Mouse (Mus musculus): Measurements from ENCODE around the gene Plppr3. TPM values are rescaled to one million over a fixed set of nuclear protein-coding genes. Genes with fewer than 3 reads are reported as not detected.

Plppr3 gene
- polyA plus RNA-seq, 1 experiment from 2014 or later = 32.9 TPM

GRCm38 (mm10) chr10:79879527-79879926, 5.1 kb upstream of the Plppr3 start:
- no peak overlapping the region for H3K4me2 ChIP-seq
- 29% methylated on average over 3 of the region's 3 CpGs for WGBS
- H3K36me3 ChIP-seq = no peaks in the 10 kb centered on the region
- peaks cover 36% of the 10 kb centered on the region for H3K4me1 ChIP-seq
- no peak overlapping the region for H3K9ac ChIP-seq
- no peak for ATAC-seq (ENCODE audit: insufficient read depth, low FRiP score, low read depth)
- no peaks in the 10 kb centered on the region for H3K9me3 ChIP-seq
- no peak overlapping the region for H3K4me3 ChIP-seq (replicated peaks)
- no peak overlapping the region for H3K27ac ChIP-seq
- no peaks in the 10 kb centered on the region for H3K27me3 ChIP-seq (replicated peaks)

- no peak overlapping the region for H3K4me2 ChIP-seq
- no peak overlapping the region for H3K9ac ChIP-seq
- H3K9me3 ChIP-seq = no peaks in the 10 kb centered on the region
- no peak for ATAC-seq (ENCODE audit: insufficient read depth, low FRiP score, low read depth)
- WGBS = 59% methylated on average over 12 of the region's 12 CpGs
- H3K4me1 ChIP-seq = peaks cover 45% of the 10 kb centered on the region
- no peaks in the 10 kb centered on the region for H3K36me3 ChIP-seq
- H3K27me3 ChIP-seq (replicated peaks) = no peaks in the 10 kb centered on the region
- no peak overlapping the region for H3K27ac ChIP-seq
- no peak overlapping the region for H3K4me3 ChIP-seq (replicated peaks)
Observed at GRCm38 (mm10) chr10:79877757-79878156, 3.3 kb upstream of the Plppr3 start.

- Histone ChIP-seq H3K27me3 (replicated peaks) (no peaks in the 10 kb centered on the region), H3K27ac (no peak overlapping the region), H3K36me3 (no peaks in the 10 kb centered on the region), H3K9me3 (no peaks in the 10 kb centered on the region), H3K4me1 (peaks cover 42% of the 10 kb centered on the region), H3K4me2 (no peak overlapping the region), H3K4me3 (replicated peaks) (no peak overlapping the region), H3K9ac (no peak overlapping the region)
- 48% methylated on average over 1 of the region's 1 CpGs for WGBS
- ATAC-seq (ENCODE audit: insufficient read depth, low FRiP score, low read depth) = no peak
Observed at GRCm38 (mm10) chr10:79877174-79877573, 2.7 kb upstream of the Plppr3 start.

- 0 out of 2 replicates have a peak overlapping the region, but pooled peaks have one; percentile 40 for H3K27ac ChIP-seq
- no peaks in the 10 kb centered on the region for H3K36me3 ChIP-seq
- peak overlapping the region; percentile 70 for H3K4me3 ChIP-seq (replicated peaks)
- no peaks in the 10 kb centered on the region for H3K27me3 ChIP-seq (replicated peaks)
- peak overlapping the region; percentile 69 for H3K9ac ChIP-seq
- WGBS = 2% methylated on average over 26 of the region's 26 CpGs
- ATAC-seq (ENCODE audit: insufficient read depth, low FRiP score, low read depth) = no peak
- peak overlapping the region; percentile 99 for H3K4me2 ChIP-seq
- no peaks in the 10 kb centered on the region for H3K9me3 ChIP-seq
- peaks cover 23% of the 10 kb centered on the region; the same call in 1 of the 2 replicates for H3K4me1 ChIP-seq
Observed at GRCm38 (mm10) chr10:79873715-79874289, 632 bp downstream of the Plppr3 start.

- H3K9me3 ChIP-seq = no peaks in the 10 kb centered on the region
Observed at GRCm38 (mm10) chr10:79873313-79873712, 1.1 kb downstream of the Plppr3 start.

GRCm38 (mm10) chr10:79872862-79873261, 1.6 kb downstream of the Plppr3 start:
- Histone ChIP-seq H3K27me3 (replicated peaks) (no peaks in the 10 kb centered on the region), H3K4me1 (peaks cover 23% of the 10 kb centered on the region; the same call in 1 of the 2 replicates), H3K27ac (no peak overlapping the region), H3K9me3 (no peaks in the 10 kb centered on the region), H3K4me2 (peak overlapping the region; percentile 99), H3K36me3 (no peaks in the 10 kb centered on the region), H3K4me3 (replicated peaks) (no peak overlapping the region), H3K9ac (no peak overlapping the region)
- ATAC-seq (ENCODE audit: insufficient read depth, low FRiP score, low read depth) = no peak
- WGBS = 47% methylated on average over 3 of the region's 3 CpGs

More at GRCm38 (mm10) chr10:79873313-79873712, 1.1 kb downstream of the Plppr3 start:
- H3K4me3 ChIP-seq (replicated peaks) = peak overlapping the region; percentile 70
- H3K36me3 ChIP-seq = no peaks in the 10 kb centered on the region
- WGBS = 13% methylated on average over 6 of the region's 6 CpGs
- H3K4me2 ChIP-seq = peak overlapping the region; percentile 99
- H3K27ac ChIP-seq = no peak overlapping the region
- H3K9ac ChIP-seq = no peak overlapping the region
- no peak for ATAC-seq (ENCODE audit: insufficient read depth, low FRiP score, low read depth)
- H3K27me3 ChIP-seq (replicated peaks) = no peaks in the 10 kb centered on the region
- peaks cover 23% of the 10 kb centered on the region; the same call in 1 of the 2 replicates for H3K4me1 ChIP-seq

- no peak for ATAC-seq (ENCODE audit: insufficient read depth, low FRiP score, low read depth)
- Histone ChIP-seq H3K27me3 (replicated peaks) (no peaks in the 10 kb centered on the region), H3K9me3 (no peaks in the 10 kb centered on the region), H3K4me3 (replicated peaks) (no peak overlapping the region), H3K9ac (no peak overlapping the region), H3K4me1 (peaks cover 14% of the 10 kb centered on the region; the same call in 1 of the 2 replicates), H3K27ac (no peak overlapping the region), H3K36me3 (no peaks in the 10 kb centered on the region), H3K4me2 (no peak overlapping the region)
- 87% methylated on average over 8 of the region's 8 CpGs for WGBS
Observed at GRCm38 (mm10) chr10:79871845-79872244, 2.6 kb downstream of the Plppr3 start.

GRCm38 (mm10) chr10:79866601-79867000, 7.8 kb downstream of the Plppr3 start:
- no peaks in the 10 kb centered on the region for H3K27me3 ChIP-seq (replicated peaks)
- no peak; the same call in 1 of the 2 replicates for ATAC-seq (ENCODE audit: insufficient read depth, low FRiP score, low read depth)
- H3K4me2 ChIP-seq = no peak overlapping the region
- H3K4me3 ChIP-seq (replicated peaks) = no peak overlapping the region
- 72% methylated on average over 11 of the region's 11 CpGs for WGBS
- peaks cover 3% of the 10 kb centered on the region; the same call in 1 of the 2 replicates for H3K4me1 ChIP-seq
- no peaks in the 10 kb centered on the region for H3K9me3 ChIP-seq
- no peak overlapping the region for H3K9ac ChIP-seq
- H3K36me3 ChIP-seq = peaks cover 33% of the 10 kb centered on the region
- H3K27ac ChIP-seq = no peak overlapping the region

GRCm38 (mm10) chr10:79865801-79866295, 8.6 kb downstream of the Plppr3 start:
- Histone ChIP-seq H3K4me3 (replicated peaks) (no peak overlapping the region), H3K27ac (no peak overlapping the region; the same call in 1 of the 2 replicates), H3K27me3 (replicated peaks) (no peaks in the 10 kb centered on the region), H3K4me2 (no peak overlapping the region), H3K9ac (no peak overlapping the region), H3K36me3 (peaks cover 41% of the 10 kb centered on the region), H3K4me1 (peaks cover 4% of the 10 kb centered on the region; the same call in 1 of the 2 replicates), H3K9me3 (no peaks in the 10 kb centered on the region)
- 65% methylated on average over 19 of the region's 19 CpGs for WGBS
- ATAC-seq (ENCODE audit: insufficient read depth, low FRiP score, low read depth) = no peak

GRCm38 (mm10) chr10:79865189-79865601, 9.2 kb downstream of the Plppr3 start:
- Histone ChIP-seq H3K27ac (no peak overlapping the region; the same call in 1 of the 2 replicates), H3K4me1 (peaks cover 10% of the 10 kb centered on the region; the same call in 1 of the 2 replicates), H3K27me3 (replicated peaks) (no peaks in the 10 kb centered on the region), H3K9me3 (no peaks in the 10 kb centered on the region), H3K36me3 (peaks cover 47% of the 10 kb centered on the region), H3K4me2 (no peak overlapping the region), H3K4me3 (replicated peaks) (no peak overlapping the region), H3K9ac (no peak overlapping the region)
- 0 out of 2 replicates have a peak, but pooled peaks have one; percentile 7 for ATAC-seq (ENCODE audit: insufficient read depth, low FRiP score, low read depth)
- 53% methylated on average over 12 of the region's 12 CpGs for WGBS

- 47% methylated on average over 10 of the region's 10 CpGs for WGBS
- Histone ChIP-seq H3K27ac (no peak overlapping the region), H3K4me3 (replicated peaks) (no peak overlapping the region), H3K27me3 (replicated peaks) (no peaks in the 10 kb centered on the region), H3K9ac (no peak overlapping the region), H3K9me3 (no peaks in the 10 kb centered on the region), H3K4me2 (no peak overlapping the region), H3K4me1 (peaks cover 10% of the 10 kb centered on the region; the same call in 1 of the 2 replicates), H3K36me3 (peaks cover 54% of the 10 kb centered on the region)
- ATAC-seq (ENCODE audit: insufficient read depth, low FRiP score, low read depth) = no peak
Observed at GRCm38 (mm10) chr10:79864351-79865188, 9.9 kb downstream of the Plppr3 start.

GRCm38 (mm10) chr10:79862925-79863324, 11.5 kb downstream of the Plppr3 start:
- H3K4me3 ChIP-seq (replicated peaks) = no peak overlapping the region

More at GRCm38 (mm10) chr10:79862925-79863324, 11.5 kb downstream of the Plppr3 start:
- ATAC-seq (ENCODE audit: insufficient read depth, low FRiP score, low read depth) = no peak
- H3K27ac ChIP-seq = no peak overlapping the region
- H3K27me3 ChIP-seq (replicated peaks) = no peaks in the 10 kb centered on the region
- no peaks in the 10 kb centered on the region for H3K9me3 ChIP-seq
- H3K4me2 ChIP-seq = no peak overlapping the region
- 61% methylated on average over 10 of the region's 10 CpGs for WGBS
- H3K9ac ChIP-seq = no peak overlapping the region
- H3K36me3 ChIP-seq = peaks cover 64% of the 10 kb centered on the region
- peaks cover 25% of the 10 kb centered on the region for H3K4me1 ChIP-seq
